Mouse (Mus musculus): ENCODE measurements at regions not wholly inside any gene's neighbourhood (a gene's known extent, or its start where the extent isn't known, plus 50 kb on each side); places are given as distances from the start of the nearest gene placed in this dataset.

DNA sequence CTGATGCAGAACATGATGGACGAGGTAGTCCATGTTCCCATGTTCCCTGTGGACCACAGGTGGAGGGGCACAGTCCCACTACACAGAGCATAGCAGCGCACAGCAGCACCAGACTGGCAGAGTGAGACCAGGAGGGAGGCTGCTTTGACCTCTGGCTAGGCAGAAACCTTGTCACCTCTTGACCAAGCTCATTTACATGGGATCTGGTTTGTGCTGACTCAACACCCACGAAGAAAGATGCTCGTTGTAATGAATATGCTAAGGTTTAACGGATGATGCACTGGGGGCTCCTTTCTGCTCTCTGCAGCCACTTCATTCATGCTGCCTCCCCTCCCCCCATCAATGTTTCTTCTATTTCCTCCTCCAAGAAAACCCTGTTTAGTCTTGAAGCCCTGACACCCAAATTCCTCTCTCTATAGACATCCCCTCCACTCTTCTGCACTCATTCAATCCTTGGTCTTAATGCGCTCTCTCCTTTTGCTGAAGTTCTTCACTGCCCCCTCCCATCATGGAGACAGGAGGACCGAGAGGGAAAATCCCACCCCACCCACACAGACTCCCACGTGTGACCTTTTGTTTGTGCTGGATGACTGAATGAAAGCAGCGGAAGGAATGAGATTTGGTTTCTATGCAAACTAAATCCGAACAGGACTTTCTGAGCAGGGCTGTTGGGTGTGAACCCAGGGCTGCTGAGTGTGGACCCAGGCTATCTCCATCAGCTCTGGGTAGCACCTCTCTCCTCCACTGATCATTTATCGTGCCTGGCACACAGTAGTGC is 156.6 kb upstream of the Spdye4c start:
- TF ChIP-seq CTCF (IDR thresholded peaks at IDR 0.05; ENCODE audit: low read depth) (no peak), EP300 (IDR thresholded peaks at IDR 0.05; ENCODE audit: low read depth) (no peak)

Data from liver, embryonic 14.5 days (tissue).